ENCODE assay signal across 7 mouse cellular contexts in the genomic region with DNA sequence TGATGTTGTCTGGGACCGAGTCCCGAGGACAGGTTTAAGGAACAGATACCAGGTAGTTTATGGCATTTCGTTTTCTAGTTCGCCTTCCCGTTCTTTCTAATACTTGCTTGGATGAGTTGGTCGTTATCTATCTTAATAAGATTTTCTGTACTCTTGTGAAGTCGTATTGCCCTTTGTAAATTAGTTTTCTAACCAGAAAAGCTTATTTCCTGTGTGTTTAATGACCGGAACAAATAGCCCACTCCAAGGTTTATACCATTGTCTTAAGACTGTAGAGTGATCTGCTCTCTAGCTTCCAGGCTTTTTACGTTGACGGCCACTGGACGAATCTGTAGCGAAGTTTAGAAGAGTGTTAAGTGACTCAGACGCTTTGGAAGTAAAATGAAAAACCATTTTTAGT. TPM values are rescaled to one million over a fixed set of nuclear protein-coding genes. Genes with fewer than 3 reads are reported as not detected.
A peak's percentile ranks its signal among the peaks of the same experiment; 100 is the strongest.
DNase-seq lines count a peak whose midpoint lies in the region; ATAC-seq and TF ChIP-seq lines count a peak whose summit lies in the region.

No protein-coding gene starts in this region.

- no peak for TF ChIP-seq CTCF in testis, adult 2 months (IDR thresholded peaks at IDR 0.05; ENCODE audit: control insufficient read depth, insufficient read depth, insufficient replicate concordance, low read depth, low read length)

- H3K9me3 ChIP-seq in liver, embryonic 15.5 days (replicated peaks): no peaks in the 10 kb centered on the region

- no peaks in the 10 kb centered on the region; the same call in 1 of the 2 replicates for H3K4me1 ChIP-seq in testis, adult 2 months (ENCODE audit: control insufficient read depth, insufficient read depth, low read length)
- H3K4me1 ChIP-seq in liver, embryonic 15.5 days (replicated peaks): no peaks in the 10 kb centered on the region; the same call in 1 of the 2 replicates

- H3K27ac ChIP-seq in testis, adult 2 months (ENCODE audit: control insufficient read depth, insufficient read depth, low read depth, low read length): peak overlapping the region; percentile 60; the same call in 1 of the 2 replicates
- H3K27ac ChIP-seq in liver, embryonic 15.5 days (replicated peaks): no peak overlapping the region

- ATAC-seq in granulocyte monocyte progenitor cell, adult 5-6 weeks (replicated peaks; ENCODE audit: poor library complexity, severe bottlenecking): peak; percentile 13
- no peak for ATAC-seq in liver, embryonic 15.5 days (ENCODE audit: insufficient read depth)

- H3K27me3 ChIP-seq in testis, adult 2 months (ENCODE audit: control insufficient read depth, insufficient read depth, low read length): no peaks in the 10 kb centered on the region
- H3K27me3 ChIP-seq in liver, embryonic 15.5 days: peaks cover 31% of the 10 kb centered on the region

- WGBS in liver, embryonic 15.5 days (ENCODE audit: insufficient replicate concordance): 5% methylated on average over 13 of the region's 13 CpGs

- DNase-seq in testis, postnatal 14 days (ENCODE audit: low spot score): no peak
- no peak for DNase-seq in layer of hippocampus, adult 9-10 months (ENCODE audit: low spot score)
- DNase-seq in kidney, postnatal 4 days: no peak
- no peak for DNase-seq in left cerebral cortex, postnatal 36 days (ENCODE audit: low spot score in 2 of 2)

- H3K4me2 ChIP-seq in liver, embryonic 15.5 days: peak overlapping the region; percentile 63

- no peak for TF ChIP-seq POLR2A in testis, adult 2 months (IDR thresholded peaks at IDR 0.05; ENCODE audit: control insufficient read depth, low read depth, low read length)

- intact Hi-C loops in left cerebral cortex, postnatal 36 days (cut with DNase I): loop anchor here (5.0 kb wide), 2 partner anchors 36 to 39 kb away; no protein-coding TSS in a partner anchor

- H3K36me3 ChIP-seq in testis, adult 2 months (ENCODE audit: control insufficient read depth, insufficient read depth, low read length): no peaks in the 10 kb centered on the region
- no peaks in the 10 kb centered on the region for H3K36me3 ChIP-seq in liver, embryonic 15.5 days (replicated peaks)

- H3K9ac ChIP-seq in liver, embryonic 15.5 days: peak overlapping the region; percentile 47; the same call in 1 of the 2 replicates

- H3K4me3 ChIP-seq in testis, adult 2 months (ENCODE audit: control insufficient read depth, low read depth, low read length): peak overlapping the region; percentile 88
- H3K4me3 ChIP-seq in liver, embryonic 15.5 days (replicated peaks): peak overlapping the region; percentile 63

RNA-seq across cellular contexts. Expression of gene Plekha1, which starts 1.1 kb away (rescaled TPM):
- 6.7 and 6.9 TPM in 2 replicates for polyA plus RNA-seq in testis, adult 2 months (2012; rRNA removed)
- total RNA-seq in granulocyte monocyte progenitor cell, adult 5-6 weeks (2014; fragmentation: Nextera tagmentation): 17.4 and 24.2 TPM in 2 replicates
- 21.0 and 21.4 TPM in 2 replicates for total RNA-seq in granulocyte monocyte progenitor cell, adult 5-6 weeks (2017)
- 10.3 and 13.4 TPM in 2 replicates for polyA plus RNA-seq in liver, embryonic 15.5 days (2015; fragmentation: Nextera tagmentation; extraction: Ambion mirVana)
- total RNA-seq in left cerebral cortex, postnatal 36 days (2021): 100 to 1,000 TPM in 1 of 2 experiments, 10 to 100 TPM in 1; 82.7 to 107 TPM
